In genomic region chr7:25251822-25252221, GRCm38 (mm10) we compare ENCODE assay signal across 8 mouse cellular contexts. TPM values are rescaled to one million over a fixed set of nuclear protein-coding genes. Genes with fewer than 3 reads are reported as not detected.
DNase-seq lines count a peak whose midpoint lies in the region.

No protein-coding gene starts in this region.

- 15% methylated on average over 8 of the region's 8 CpGs for WGBS in heart, embryonic 10.5 days
- WGBS in midbrain, embryonic 10.5 days: 15% methylated on average over 8 of the region's 8 CpGs

- no peaks in the 10 kb centered on the region for H3K9me3 ChIP-seq in heart, embryonic 10.5 days
- H3K9me3 ChIP-seq in midbrain, embryonic 10.5 days (replicated peaks): no peaks in the 10 kb centered on the region

- DNase-seq in heart, embryonic 10.5 days (ENCODE audit: low spot score): no peak
- no peak for DNase-seq in heart, adult 9 months (ENCODE audit: low spot score in 2 of 2)
- DNase-seq in heart, postnatal 4 days: peak; percentile 26
- no peak for DNase-seq in midbrain, embryonic 10.5 days (ENCODE audit: low spot score)
- no peak for DNase-seq in embryo, embryonic 11 days
- DNase-seq in right cerebral cortex, adult 2 months (ENCODE audit: low spot score in 2 of 2): no peak
- DNase-seq in left cerebral cortex, adult 11 months (ENCODE audit: low spot score): no peak

- H3K36me3 ChIP-seq in heart, embryonic 10.5 days: 0 out of 2 replicates have a peak, but pooled peaks cover 3% of the 10 kb centered on the region
- H3K36me3 ChIP-seq in midbrain, embryonic 10.5 days: peaks cover 5% of the 10 kb centered on the region; the same call in 1 of the 2 replicates

- H3K4me1 ChIP-seq in heart, embryonic 10.5 days: peaks cover 32% of the 10 kb centered on the region
- H3K4me1 ChIP-seq in brown adipose tissue, adult 24 weeks (ENCODE audit: control insufficient read depth, insufficient read depth, insufficient read length, low read length): peaks cover 14% of the 10 kb centered on the region
- peaks cover 48% of the 10 kb centered on the region for H3K4me1 ChIP-seq in midbrain, embryonic 10.5 days

- peak overlapping the region; percentile 96 for H3K4me3 ChIP-seq in heart, embryonic 10.5 days
- peak overlapping the region; percentile 66 for H3K4me3 ChIP-seq in brown adipose tissue, adult 24 weeks (ENCODE audit: insufficient read depth, low read depth, low read length)
- H3K4me3 ChIP-seq in midbrain, embryonic 10.5 days: peak overlapping the region; percentile 78

- H3K27me3 ChIP-seq in heart, embryonic 10.5 days (ENCODE audit: insufficient read depth, poor library complexity, severe bottlenecking): no peaks in the 10 kb centered on the region
- H3K27me3 ChIP-seq in midbrain, embryonic 10.5 days (ENCODE audit: low read depth, poor library complexity, severe bottlenecking): no peaks in the 10 kb centered on the region

- H3K27ac ChIP-seq in heart, embryonic 10.5 days: peak overlapping the region; percentile 95
- H3K27ac ChIP-seq in brown adipose tissue, adult 24 weeks (replicated peaks; ENCODE audit: low read depth, low read length): peak overlapping the region; percentile 89
- H3K27ac ChIP-seq in midbrain, embryonic 10.5 days (replicated peaks): peak overlapping the region; percentile 96

RNA-seq across cellular contexts. Expression of gene Erf, which starts 1.3 kb away (rescaled TPM):
- 9.2 and 17.9 TPM in 2 replicates for polyA plus RNA-seq in heart, embryonic 10.5 days (2016; fragmentation: Nextera tagmentation; extraction: Ambion mirVana)
- polyA plus RNA-seq in brown adipose tissue, adult 24 weeks (2012; ENCODE audit: insufficient read depth, insufficient read length, missing spikeins): 7.1 and 7.4 TPM in 2 replicates
- 10 to 100 TPM; 47.5 to 53.2 TPM for total RNA-seq in heart, postnatal 4 days (2021)
- polyA plus RNA-seq in midbrain, embryonic 10.5 days (2016; fragmentation: Nextera tagmentation; extraction: Ambion mirVana): 6.9 and 7.3 TPM in 2 replicates

RNA-seq across cellular contexts. Expression of gene Gsk3a, which starts 14.2 kb away (rescaled TPM):
- 8.2 and 11.9 TPM in 2 replicates for polyA plus RNA-seq in heart, embryonic 10.5 days (2016; fragmentation: Nextera tagmentation; extraction: Ambion mirVana)
- 85.4 and 96.9 TPM in 2 replicates for polyA plus RNA-seq in brown adipose tissue, adult 24 weeks (2012; ENCODE audit: insufficient read depth, insufficient read length, missing spikeins)
- 10 to 100 TPM; 68.2 to 70.9 TPM for total RNA-seq in heart, postnatal 4 days (2021)
- polyA plus RNA-seq in midbrain, embryonic 10.5 days (2016; fragmentation: Nextera tagmentation; extraction: Ambion mirVana): 9.3 and 10.5 TPM in 2 replicates

RNA-seq across cellular contexts. Expression of gene Cic, which starts 15.7 kb away (rescaled TPM):
- polyA plus RNA-seq in heart, embryonic 10.5 days (2016; fragmentation: Nextera tagmentation; extraction: Ambion mirVana): 17.0 and 28.7 TPM in 2 replicates
- polyA plus RNA-seq in brown adipose tissue, adult 24 weeks (2012; ENCODE audit: insufficient read depth, insufficient read length, missing spikeins): 25.2 and 31.3 TPM in 2 replicates
- total RNA-seq in heart, postnatal 4 days (2021): 100 to 1,000 TPM; 108 to 109 TPM
- 18.5 and 21.7 TPM in 2 replicates for polyA plus RNA-seq in midbrain, embryonic 10.5 days (2016; fragmentation: Nextera tagmentation; extraction: Ambion mirVana)

RNA-seq across cellular contexts. Expression of gene Zfp526, which starts 30.6 kb away (rescaled TPM):
- 2.5 and 3.0 TPM in 2 replicates for polyA plus RNA-seq in heart, embryonic 10.5 days (2016; fragmentation: Nextera tagmentation; extraction: Ambion mirVana)
- 1.9 and 2.6 TPM in 2 replicates for polyA plus RNA-seq in brown adipose tissue, adult 24 weeks (2012; ENCODE audit: insufficient read depth, insufficient read length, missing spikeins)
- total RNA-seq in heart, postnatal 4 days (2021): 10 to 100 TPM in 1 of 2 experiments, 1 to 10 TPM in 1; 9.9 to 10.2 TPM
- 2.7 and 2.8 TPM in 2 replicates for polyA plus RNA-seq in midbrain, embryonic 10.5 days (2016; fragmentation: Nextera tagmentation; extraction: Ambion mirVana)

RNA-seq across cellular contexts. Expression of gene Dedd2, which starts 31.4 kb away (rescaled TPM):
- polyA plus RNA-seq in heart, embryonic 10.5 days (2016; fragmentation: Nextera tagmentation; extraction: Ambion mirVana): 6.7 and 8.1 TPM in 2 replicates
- 6.1 and 10.0 TPM in 2 replicates for polyA plus RNA-seq in brown adipose tissue, adult 24 weeks (2012; ENCODE audit: insufficient read depth, insufficient read length, missing spikeins)
- 1 to 10 TPM; 7.2 to 9.6 TPM for total RNA-seq in heart, postnatal 4 days (2021)
- 8.4 TPM in 2 replicates for polyA plus RNA-seq in midbrain, embryonic 10.5 days (2016; fragmentation: Nextera tagmentation; extraction: Ambion mirVana)
